Mouse (Mus musculus): Measurements from ENCODE around the gene Gpr35.
"Not testable (repeated sequence)": the region's sequence is repeated elsewhere in the genome, so short reads cannot be mapped to it uniquely, and the experiment has no call there.

The Gpr35 gene

GRCm38 (mm10) chr1:92934182-92934827 is 16.4 kb upstream of the Gpr35 start, which contains the start of gene Capn10:
Gene Capn10, plus strand, starts transcription at chr1:92934376.
- DNase-seq, result peak; percentile 96

GRCm38 (mm10) chr1:92935054-92935962 is 15.4 kb upstream of the Gpr35 start:
- peak; percentile 42 for DNase-seq

- DNase-seq, result no peak
These were observed 14.7 kb upstream of the Gpr35 start for GRCm38 (mm10) chr1:92935977-92936376.

- no peak for DNase-seq
These were observed 14.2 kb upstream of the Gpr35 start for GRCm38 (mm10) chr1:92936467-92936866.

- DNase-seq, result no peak
These were observed 12.9 kb upstream of the Gpr35 start for GRCm38 (mm10) chr1:92937797-92938196.

GRCm38 (mm10) chr1:92939746-92940145 is 10.9 kb upstream of the Gpr35 start:
- DNase-seq, result no peak

GRCm38 (mm10) chr1:92943219-92943989 is 7.3 kb upstream of the Gpr35 start:
- no peak for DNase-seq

- no peak for DNase-seq
These were observed 2.7 kb upstream of the Gpr35 start for GRCm38 (mm10) chr1:92947966-92948365.

GRCm38 (mm10) chr1:92949426-92949825 is 1.2 kb upstream of the Gpr35 start:
- DNase-seq, result peak; percentile 35

GRCm38 (mm10) chr1:92953641-92954040 is 3.0 kb downstream of the Gpr35 start:
- peak; percentile 0 for DNase-seq

GRCm38 (mm10) chr1:92956571-92957335 is 6.1 kb downstream of the Gpr35 start:
- peak; percentile 79 for DNase-seq

GRCm38 (mm10) chr1:92958999-92959398 is 8.3 kb downstream of the Gpr35 start:
- DNase-seq, result peak; percentile 8

- not testable (repeated sequence) for DNase-seq
These were observed 20.1 kb downstream of the Gpr35 start for GRCm38 (mm10) chr1:92970791-92971190.

GRCm38 (mm10) chr1:92971879-92972795 is 21.5 kb downstream of the Gpr35 start:
- no peak for DNase-seq

- DNase-seq, result peak; percentile 61
These were observed 22.2 kb downstream of the Gpr35 start for GRCm38 (mm10) chr1:92972854-92973253.

GRCm38 (mm10) chr1:92976141-92976566 is 25.5 kb downstream of the Gpr35 start:
- peak; percentile 69 for DNase-seq

- DNase-seq, result no peak
These were observed 28.0 kb downstream of the Gpr35 start for GRCm38 (mm10) chr1:92978645-92979044.

GRCm38 (mm10) chr1:92979073-92979602 is 28.5 kb downstream of the Gpr35 start:
- no peak for DNase-seq

GRCm38 (mm10) chr1:92981056-92981845 is 30.6 kb downstream of the Gpr35 start:
- peak; percentile 57 for DNase-seq
